Mouse (Mus musculus) lung, embryonic 14.5 days (tissue): ENCODE data around the gene Chst8. TPM values are rescaled to one million over a fixed set of nuclear protein-coding genes. Genes with fewer than 3 reads are reported as not detected.

Source experiments
- ATAC-seq: fragments of 200-750 bp; cut with Nextera tagmentation; 2 replicates; pipeline ENCODE4 v1.8.0; 2017; ENCODE audit warnings: mild to moderate bottlenecking, moderate TSS enrichment, moderate library complexity; ENCODE audit not compliant: insufficient read depth
- DNase-seq: peaks from one replicate; pipeline ENCODE4 v3.0.0-alpha.2; 2015
- H3K27ac ChIP-seq: fragments of 300-500 bp; sonication (generic); 2 replicates; pipeline ENCODE4 v1.5.1; 2014; ENCODE audit warnings: low read depth, mild to moderate bottlenecking, moderate library complexity
- H3K27me3 ChIP-seq: fragments of 300-500 bp; sonication (generic); 2 replicates; pipeline ENCODE4 v1.6.1; 2014; ENCODE audit warnings: low read length, control low read depth; ENCODE audit not compliant: insufficient read depth
- H3K36me3 ChIP-seq: fragments of 300-500 bp; sonication (generic); 2 replicates; pipeline ENCODE4 v1.6.1; 2014; ENCODE audit warnings: control low read depth; ENCODE audit not compliant: insufficient read depth
- H3K4me1 ChIP-seq: fragments of 300-500 bp; sonication (generic); 2 replicates; pipeline ENCODE4 v1.6.1; 2014; ENCODE audit warnings: antibody characterized with exemption, control low read depth; ENCODE audit not compliant: insufficient read depth
- H3K4me2 ChIP-seq: fragments of 300-500 bp; sonication (generic); 2 replicates; pipeline ENCODE4 v1.6.1; 2014; ENCODE audit warnings: mild to moderate bottlenecking
- H3K4me3 ChIP-seq: fragments of 300-500 bp; sonication (generic); 2 replicates; pipeline ENCODE4 v1.5.1; 2014; ENCODE audit warnings: low read depth, low read length
- H3K9ac ChIP-seq: fragments of 300-500 bp; sonication (generic); 2 replicates; pipeline ENCODE4 v1.6.1; 2014
- H3K9me3 ChIP-seq: fragments of 300-500 bp; sonication (generic); 2 replicates; pipeline ENCODE4 v1.6.1; 2016; ENCODE audit warnings: low read depth, low read length, control low read depth
- CTCF ChIP-seq: IDR thresholded peaks from 2 replicates; pipeline ENCODE4 v1.5.1; 2016; ENCODE audit warnings: antibody characterized with exemption, low read depth
- WGBS: fragments of 180-500 bp; shearing (Covaris S2); extraction: QIAGEN DNeasy Blood & Tissue Kit; methylation state at CpG from one replicate; pipeline ENCODE4 v1.1.7; 2014; 5-methylcytosine and 5-hydroxymethylcytosine counted together
- polyA plus RNA-seq: library from polyadenylated mRNA; unstranded; fragments of >200 nt; fragmentation: Nextera tagmentation; extraction: Ambion mirVana; gene quantifications from 2 replicates; pipeline ENCODE4 v1.2.1, GENCODE M21; 2014

Gene Chst8
- 2.8 and 3.6 TPM in 2 replicates for polyA plus RNA-seq

- TF ChIP-seq CTCF = no peak
- Histone ChIP-seq H3K36me3 (no peaks in the 10 kb centered on the region), H3K27me3 (peaks cover 61% of the 10 kb centered on the region), H3K4me1 (0 out of 2 replicates have a peak, but pooled peaks cover 3% of the 10 kb centered on the region), H3K27ac (no peak within 1 kb of the TSS), H3K9ac (peak within 1 kb of the TSS; percentile 32), H3K4me3 (peak within 1 kb of the TSS; percentile 58), H3K9me3 (no peaks in the 10 kb centered on the region), H3K4me2 (peak within 1 kb of the TSS; percentile 91)
- ATAC-seq (peak; percentile 88), DNase-seq (peak; percentile 81)
- WGBS = under 1% methylated on average over 52 of the region's 65 CpGs
These were observed at the start of gene Chst8 for GRCm38 (mm10) chr7:34812531-34813111. TSS of gene Chst8 (minus strand) at chr7:34812711.

GRCm38 (mm10) chr7:34858291-34858690, 45.8 kb upstream of the Chst8 start:
- H3K27me3 ChIP-seq = no peaks in the 10 kb centered on the region
- 69% methylated on average over 2 of the region's 2 CpGs for WGBS
- no peak for TF ChIP-seq CTCF

GRCm38 (mm10) chr7:34854781-34855352, 42.4 kb upstream of the Chst8 start:
- H3K36me3 ChIP-seq = no peaks in the 10 kb centered on the region
- WGBS = 75% methylated on average over 6 of the region's 6 CpGs
- H3K27ac ChIP-seq = no peak overlapping the region
- no peak for TF ChIP-seq CTCF
- no peak for ATAC-seq
- H3K9me3 ChIP-seq = no peaks in the 10 kb centered on the region
- no peak overlapping the region for H3K4me2 ChIP-seq
- no peak overlapping the region for H3K9ac ChIP-seq
- H3K4me1 ChIP-seq = no peaks in the 10 kb centered on the region
- DNase-seq = no peak
- no peak overlapping the region for H3K4me3 ChIP-seq
- no peaks in the 10 kb centered on the region for H3K27me3 ChIP-seq

More at GRCm38 (mm10) chr7:34858291-34858690, 45.8 kb upstream of the Chst8 start:
- Histone ChIP-seq H3K9me3 (no peaks in the 10 kb centered on the region), H3K4me3 (no peak overlapping the region), H3K4me1 (no peaks in the 10 kb centered on the region), H3K4me2 (no peak overlapping the region), H3K27ac (no peak overlapping the region), H3K36me3 (no peaks in the 10 kb centered on the region), H3K9ac (no peak overlapping the region)
- ATAC-seq = no peak
- peak; percentile 9 for DNase-seq

- no peaks in the 10 kb centered on the region for H3K27me3 ChIP-seq
- no peak overlapping the region for H3K4me3 ChIP-seq
- H3K4me2 ChIP-seq = no peak overlapping the region
- DNase-seq (no peak), ATAC-seq (no peak)
- no peaks in the 10 kb centered on the region for H3K9me3 ChIP-seq
- TF ChIP-seq CTCF = no peak
- H3K4me1 ChIP-seq = no peaks in the 10 kb centered on the region
- WGBS = 74% methylated on average over 3 of the region's 3 CpGs
- no peak overlapping the region for H3K27ac ChIP-seq
- H3K9ac ChIP-seq = no peak overlapping the region
- no peaks in the 10 kb centered on the region for H3K36me3 ChIP-seq
These were observed 40.9 kb upstream of the Chst8 start for GRCm38 (mm10) chr7:34853393-34853792.

GRCm38 (mm10) chr7:34849660-34850059, 37.1 kb upstream of the Chst8 start:
- peak; percentile 44 for TF ChIP-seq CTCF
- H3K27me3 ChIP-seq = no peaks in the 10 kb centered on the region
- H3K36me3 ChIP-seq = no peaks in the 10 kb centered on the region
- ATAC-seq (no peak), DNase-seq (peak; percentile 9)
- H3K9me3 ChIP-seq = no peaks in the 10 kb centered on the region
- H3K4me1 ChIP-seq = no peaks in the 10 kb centered on the region
- WGBS = 40% methylated on average over 10 of the region's 10 CpGs
- no peak overlapping the region for H3K9ac ChIP-seq
- no peak overlapping the region for H3K4me3 ChIP-seq
- H3K4me2 ChIP-seq = no peak overlapping the region
- no peak overlapping the region for H3K27ac ChIP-seq

GRCm38 (mm10) chr7:34848811-34849210, 36.3 kb upstream of the Chst8 start:
- Histone ChIP-seq H3K36me3 (no peaks in the 10 kb centered on the region), H3K4me1 (no peaks in the 10 kb centered on the region), H3K9me3 (no peaks in the 10 kb centered on the region), H3K4me3 (no peak overlapping the region), H3K4me2 (no peak overlapping the region), H3K27me3 (no peaks in the 10 kb centered on the region), H3K27ac (no peak overlapping the region), H3K9ac (no peak overlapping the region)
- no peak for DNase-seq
- 0 out of 2 replicates have a peak, but pooled peaks have one; percentile 1 for TF ChIP-seq CTCF
- WGBS = 90% methylated on average over 4 of the region's 4 CpGs
- no peak for ATAC-seq

GRCm38 (mm10) chr7:34847900-34848299, 35.4 kb upstream of the Chst8 start:
- 78% methylated on average over 6 of the region's 6 CpGs for WGBS
- H3K36me3 ChIP-seq = no peaks in the 10 kb centered on the region
- no peak overlapping the region for H3K4me2 ChIP-seq
- H3K9ac ChIP-seq = no peak overlapping the region
- H3K9me3 ChIP-seq = no peaks in the 10 kb centered on the region
- H3K27ac ChIP-seq = no peak overlapping the region
- TF ChIP-seq CTCF = no peak
- H3K4me1 ChIP-seq = no peaks in the 10 kb centered on the region
- no peaks in the 10 kb centered on the region for H3K27me3 ChIP-seq
- DNase-seq = no peak
- no peak overlapping the region for H3K4me3 ChIP-seq
- no peak for ATAC-seq
